Comparison of ENCODE assay signal across 23 mouse cellular contexts in the genomic region with DNA sequence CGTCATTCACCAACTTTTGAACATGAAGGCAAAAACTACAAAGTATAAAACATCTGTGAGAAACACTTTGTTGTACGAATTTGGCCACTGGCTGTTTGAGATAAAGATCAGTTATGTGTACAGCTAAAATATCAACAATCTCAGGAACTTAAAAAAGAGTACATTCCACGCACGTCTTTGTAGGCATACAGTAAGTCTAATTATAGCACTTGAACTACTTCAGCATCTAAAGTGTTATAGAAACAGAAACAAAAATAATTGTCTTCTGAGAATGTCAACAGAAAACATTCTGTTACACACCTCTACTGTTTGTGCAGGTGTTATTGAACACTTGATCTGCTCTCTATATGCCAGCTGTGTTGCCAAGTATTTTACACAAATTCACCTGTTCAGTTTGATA. TPM values are rescaled to one million over a fixed set of nuclear protein-coding genes. Genes with fewer than 3 reads are reported as not detected.
A peak's percentile ranks its signal among the peaks of the same experiment; 100 is the strongest.
DNase-seq lines count a peak whose midpoint lies in the region; ATAC-seq and TF ChIP-seq lines count a peak whose summit lies in the region.
"Had no signal": no experiment of that assay in that cellular context is flagged by ENCODE, and none has a peak within 500 bp of the region (broad histone marks: within the 10 kb centered on the region; RNA-seq: fewer than 3 reads in every experiment).

No protein-coding gene starts in this region.

- no peak overlapping the region for H3K9ac ChIP-seq in lung, embryonic 15.5 days
- no peak overlapping the region for H3K9ac ChIP-seq in lung, postnatal 0 days (replicated peaks; ENCODE audit: low read depth)
- H3K9ac ChIP-seq: embryonic facial prominence, embryonic 13.5 days; embryonic facial prominence, embryonic 15.5 days; forebrain, embryonic 12.5 days had no signal

- H3K4me1 ChIP-seq in lung, embryonic 15.5 days, result no peaks in the 10 kb centered on the region
- no peaks in the 10 kb centered on the region for H3K4me1 ChIP-seq in lung, postnatal 0 days (ENCODE audit: insufficient read depth, low read depth, low read length)
- H3K4me1 ChIP-seq: embryonic facial prominence, embryonic 13.5 days; embryonic facial prominence, embryonic 15.5 days; forebrain, embryonic 10.5 days; forebrain, embryonic 12.5 days had no signal

- H3K27ac ChIP-seq in lung, embryonic 15.5 days, result peak overlapping the region; percentile 50
- no peak overlapping the region for H3K27ac ChIP-seq in lung, postnatal 0 days (ENCODE audit: low read length)
- H3K27ac ChIP-seq: embryonic facial prominence, embryonic 13.5 days; embryonic facial prominence, embryonic 15.5 days; forebrain, embryonic 10.5 days; forebrain, embryonic 12.5 days had no signal

- H3K9me3 ChIP-seq in lung, embryonic 15.5 days, result no peaks in the 10 kb centered on the region
- H3K9me3 ChIP-seq in lung, postnatal 0 days (ENCODE audit: low read length), result no peaks in the 10 kb centered on the region
- H3K9me3 ChIP-seq: embryonic facial prominence, embryonic 13.5 days; embryonic facial prominence, embryonic 15.5 days; forebrain, embryonic 10.5 days; forebrain, embryonic 12.5 days had no signal

- no peak overlapping the region for H3K4me3 ChIP-seq in lung, embryonic 15.5 days
- H3K4me3 ChIP-seq in lung, postnatal 0 days (ENCODE audit: low read depth, low read length), result no peak overlapping the region
- H3K4me3 ChIP-seq: embryonic facial prominence, embryonic 13.5 days; embryonic facial prominence, embryonic 15.5 days; erythroblast, embryonic 14.5 days; forebrain, embryonic 10.5 days; forebrain, embryonic 12.5 days had no signal

- peak; percentile 70 for TF ChIP-seq EP300 in lung, postnatal 0 days (IDR thresholded peaks at IDR 0.05)

- H3K4me2 ChIP-seq in lung, embryonic 15.5 days, result no peak overlapping the region
- no peak overlapping the region for H3K4me2 ChIP-seq in lung, postnatal 0 days (replicated peaks; ENCODE audit: low read depth, low read length)
- H3K4me2 ChIP-seq: embryonic facial prominence, embryonic 13.5 days; embryonic facial prominence, embryonic 15.5 days; forebrain, embryonic 12.5 days had no signal

- no peaks in the 10 kb centered on the region for H3K27me3 ChIP-seq in lung, embryonic 15.5 days
- H3K27me3 ChIP-seq in lung, postnatal 0 days (replicated peaks; ENCODE audit: insufficient read depth, low read length), result no peaks in the 10 kb centered on the region
- H3K27me3 ChIP-seq: embryonic facial prominence, embryonic 13.5 days; embryonic facial prominence, embryonic 15.5 days; forebrain, embryonic 12.5 days had no signal

- TF ChIP-seq CTCF in lung, postnatal 0 days (IDR thresholded peaks at IDR 0.05), result no peak

- DNase-seq in lung, adult 18-20 months, result no peak
- DNase-seq in lung, postnatal 0 days (ENCODE audit: low spot score), result peak; percentile 41
- no peak for DNase-seq in lung, postnatal 10 days
- DNase-seq in lung, postnatal 36 days, result peak; percentile 17
- DNase-seq in layer of hippocampus, postnatal 14 days (ENCODE audit: low spot score in 2 of 2), result no peak
- DNase-seq: adrenal gland, adult 2 months; adrenal gland, postnatal 10 days; adrenal gland, postnatal 25 days; cerebellum, adult 11 months; cerebellum, adult 18-20 months; cerebellum, adult 8-10 months; cerebellum, adult 9-11 months; cerebellum, postnatal 14 days; cerebellum, postnatal 36 days; embryo, embryonic 11 days had no signal

- WGBS in lung, embryonic 15.5 days, result 30% methylated on average over 4 of the region's 4 CpGs
- 11% methylated on average over 4 of the region's 4 CpGs for WGBS in lung, postnatal 0 days

- ATAC-seq in lung, embryonic 15.5 days (ENCODE audit: borderline replicate concordance, extremely low read depth, low FRiP score, low TSS enrichment), result no peak
- ATAC-seq in lung, postnatal 0 days, result peak; percentile 47
- ATAC-seq: forebrain, embryonic 14.5 days had no signal

- H3K36me3 ChIP-seq in lung, embryonic 15.5 days, result no peaks in the 10 kb centered on the region
- H3K36me3 ChIP-seq in lung, postnatal 0 days (ENCODE audit: insufficient read depth, low read length), result no peaks in the 10 kb centered on the region
- H3K36me3 ChIP-seq: embryonic facial prominence, embryonic 13.5 days; embryonic facial prominence, embryonic 15.5 days; forebrain, embryonic 10.5 days; forebrain, embryonic 12.5 days had no signal

RNA-seq across cellular contexts. Expression of a gene that starts 40.1 kb away (rescaled TPM):
- polyA plus RNA-seq in lung, embryonic 15.5 days (2015; fragmentation: Nextera tagmentation; extraction: Ambion mirVana), result 23.4 and 26.7 TPM in 2 replicates
- polyA plus RNA-seq in lung, postnatal 0 days (2015; fragmentation: Nextera tagmentation; extraction: Ambion mirVana), result 21.4 and 23.5 TPM in 2 replicates
- total RNA-seq in layer of hippocampus, postnatal 14 days (2021), result 10 to 100 TPM; 17.3 to 17.7 TPM
- total RNA-seq: MEL had no signal
- polyA plus RNA-seq: erythroblast, embryonic 14.5 days had no signal

Comparison
In these comparisons a context has a peak if more than half of its experiments do, and no peak if none do; other contexts are left out.
1. DNase-seq: peak in lung, postnatal 0 days (single experiment) and lung, postnatal 36 days (single experiment); none in lung, adult 18-20 months (0 of 2), lung, postnatal 10 days (single experiment) and layer of hippocampus, postnatal 14 days (0 of 2).